Mouse (Mus musculus) monocyte, adult 2 months (primary cell): ENCODE data around the gene Adra2a.

ENCODE experiments used
- DNase-seq, 2 experiments: peaks; one replicate each; pipeline ENCODE4 v3.0.0; 2022; ENCODE audit warnings: low spot score in 2 of 2, low read depth in 1 of 2

Gene Adra2a

GRCm38 (mm10) chr19:54043851-54044250 lies at the start of gene Adra2a:
Gene Adra2a, plus strand, starts transcription at chr19:54044151.
- DNase-seq: no peak

GRCm38 (mm10) chr19:53994276-53994675 lies 49.7 kb upstream of the Adra2a start:
- no peak for DNase-seq

DNA sequence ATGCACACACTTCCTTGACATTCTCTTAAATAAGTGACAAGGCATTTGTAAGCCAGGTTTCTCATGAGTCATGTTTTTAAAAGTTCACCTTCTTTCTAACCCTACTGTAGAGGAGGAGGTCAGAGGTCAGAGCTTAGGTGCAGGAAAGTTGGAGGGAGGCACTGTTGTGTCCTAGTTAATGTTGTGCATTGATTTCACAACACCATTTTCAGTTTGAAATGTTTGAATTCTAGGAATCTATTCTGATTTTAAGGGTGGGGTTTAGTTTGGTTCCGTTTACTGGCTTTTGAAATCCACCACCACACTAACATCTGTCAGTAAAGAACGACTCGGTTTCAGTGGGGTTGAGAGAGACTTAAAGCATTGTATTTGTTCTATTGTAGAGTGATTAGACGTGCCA lies 33.0 kb upstream of the Adra2a start:
- DNase-seq: no peak

- DNase-seq: no peak
Observed at GRCm38 (mm10) chr19:54014999-54015398, 29.0 kb upstream of the Adra2a start.

- DNase-seq: no peak
Observed at GRCm38 (mm10) chr19:54015503-54015902, 28.4 kb upstream of the Adra2a start.

DNA sequence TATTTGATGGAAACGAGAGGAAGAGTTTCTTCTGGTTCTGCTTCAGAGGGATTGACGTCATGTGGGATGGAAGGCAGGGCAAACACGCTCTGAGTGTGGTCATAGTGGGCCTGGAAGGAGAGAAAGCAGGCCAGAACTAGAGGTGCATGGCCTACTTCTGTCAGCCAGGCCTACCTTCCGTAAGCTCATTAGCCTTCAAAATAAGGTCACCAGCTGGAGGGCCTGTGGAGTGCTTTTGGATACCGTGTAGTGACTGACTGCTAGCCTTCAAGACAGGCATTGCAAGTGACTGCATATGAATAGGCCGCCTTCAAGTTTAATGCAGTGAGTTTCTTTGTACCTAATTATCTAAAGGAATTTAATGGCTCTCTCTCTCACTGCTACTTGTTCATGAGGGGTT lies 8.9 kb upstream of the Adra2a start:
- DNase-seq: no peak

- DNase-seq: no peak
Observed at GRCm38 (mm10) chr19:54039441-54039840, 4.5 kb upstream of the Adra2a start.

GRCm38 (mm10) chr19:54040356-54041028 lies 3.5 kb upstream of the Adra2a start:
- DNase-seq: no peak

GRCm38 (mm10) chr19:54041029-54041367 lies 3.0 kb upstream of the Adra2a start:
- no peak for DNase-seq

DNA sequence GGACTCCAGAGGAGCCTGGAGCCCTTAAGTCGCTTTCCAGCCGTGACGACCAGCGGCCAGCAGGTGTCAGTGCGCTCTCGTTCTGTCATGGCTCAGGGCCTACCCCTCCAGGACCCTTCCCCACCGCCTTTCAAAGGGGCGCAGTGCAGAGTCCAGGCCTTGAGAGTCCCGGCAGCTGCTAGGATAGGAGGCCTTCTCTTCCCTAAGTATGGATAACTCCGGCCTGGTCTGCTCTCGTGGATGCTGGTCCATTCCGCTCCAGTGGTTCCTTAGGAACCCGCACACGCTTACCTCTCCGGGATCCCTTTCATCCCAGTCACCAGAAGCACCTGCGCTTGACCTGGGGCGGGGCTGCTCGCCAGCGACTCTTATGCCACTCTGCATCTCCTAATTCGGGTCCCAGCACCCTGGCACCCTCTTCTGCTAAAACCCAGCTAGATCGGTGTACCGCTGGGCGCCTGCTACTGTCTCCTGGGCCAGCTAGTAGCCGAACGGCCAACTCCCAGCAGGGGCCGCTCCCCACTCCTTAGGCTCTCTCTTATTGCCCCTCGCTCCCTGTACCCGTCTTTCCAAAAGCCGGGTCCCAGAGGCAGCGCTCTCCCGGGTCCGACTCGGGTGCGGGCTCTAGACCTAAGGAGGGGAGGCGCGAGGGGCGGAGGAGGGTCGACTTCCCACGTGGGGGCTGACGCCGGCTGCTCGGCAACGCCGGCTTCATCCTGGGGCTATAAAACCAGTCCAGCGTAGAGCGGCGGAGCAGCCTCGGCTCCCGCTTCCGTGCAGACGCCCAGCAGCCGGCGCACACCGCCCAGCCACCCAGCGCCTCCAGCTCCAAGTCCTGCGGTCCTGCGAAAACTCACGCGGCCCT lies 788 bp downstream of the Adra2a start:
- DNase-seq: no peak

- no peak for DNase-seq
Observed at GRCm38 (mm10) chr19:54045412-54045811, 1.5 kb downstream of the Adra2a start.

DNA sequence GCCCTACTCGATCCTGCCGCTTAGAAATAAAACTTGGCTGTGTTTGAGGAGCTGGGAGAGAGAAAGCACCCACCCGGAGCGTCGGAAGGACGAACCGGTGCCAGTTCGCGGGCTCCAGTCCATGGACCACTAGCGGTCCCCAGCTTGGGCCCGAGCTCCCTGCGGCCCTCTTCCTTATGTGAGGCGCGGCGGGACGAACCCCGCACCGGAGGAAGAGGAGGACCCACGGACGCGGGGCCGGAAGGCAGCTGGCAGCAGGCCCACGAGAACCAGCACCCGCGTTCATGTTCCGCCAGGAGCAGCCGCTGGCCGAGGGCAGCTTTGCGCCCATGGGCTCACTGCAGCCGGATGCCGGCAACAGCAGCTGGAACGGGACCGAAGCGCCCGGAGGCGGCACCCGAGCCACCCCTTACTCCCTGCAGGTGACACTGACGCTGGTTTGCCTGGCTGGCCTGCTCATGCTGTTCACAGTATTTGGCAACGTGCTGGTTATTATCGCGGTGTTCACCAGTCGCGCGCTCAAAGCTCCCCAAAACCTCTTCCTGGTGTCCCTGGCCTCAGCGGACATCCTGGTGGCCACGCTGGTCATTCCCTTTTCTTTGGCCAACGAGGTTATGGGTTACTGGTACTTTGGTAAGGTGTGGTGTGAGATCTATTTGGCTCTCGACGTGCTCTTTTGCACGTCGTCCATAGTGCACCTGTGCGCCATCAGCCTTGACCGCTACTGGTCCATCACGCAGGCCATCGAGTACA lies 2.2 kb downstream of the Adra2a start:
- DNase-seq: no peak

GRCm38 (mm10) chr19:54046684-54047070 lies 2.7 kb downstream of the Adra2a start:
- DNase-seq: no peak

- no peak for DNase-seq
Observed at GRCm38 (mm10) chr19:54047386-54048050, 3.6 kb downstream of the Adra2a start.

- no peak for DNase-seq
Observed at GRCm38 (mm10) chr19:54048161-54048885, 4.4 kb downstream of the Adra2a start.

GRCm38 (mm10) chr19:54051651-54052050 lies 7.7 kb downstream of the Adra2a start:
- DNase-seq: no peak

- DNase-seq: no peak
Observed at GRCm38 (mm10) chr19:54055845-54056244, 11.9 kb downstream of the Adra2a start.

GRCm38 (mm10) chr19:54068447-54068846 lies 24.5 kb downstream of the Adra2a start:
- DNase-seq: no peak

DNA sequence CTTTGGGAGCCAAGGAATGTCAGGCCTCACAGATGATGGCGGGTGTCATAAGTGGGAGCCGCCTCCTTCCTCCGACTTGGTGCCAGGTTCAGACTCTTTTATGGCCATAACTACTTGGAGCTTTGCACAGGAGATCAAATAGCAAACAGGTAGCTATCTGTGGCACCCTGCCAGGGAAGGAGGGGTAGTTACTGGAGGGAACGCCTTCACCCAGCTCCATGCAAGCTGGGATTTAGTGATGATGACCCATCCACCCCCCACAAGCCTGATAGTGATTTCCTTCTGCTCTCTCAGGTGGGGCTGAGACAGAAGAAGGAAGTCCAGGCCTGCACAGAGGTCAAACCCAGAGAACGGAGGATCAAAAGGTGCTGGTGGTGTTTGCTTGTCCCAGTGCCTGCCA lies 26.6 kb downstream of the Adra2a start:
- no peak for DNase-seq

DNA sequence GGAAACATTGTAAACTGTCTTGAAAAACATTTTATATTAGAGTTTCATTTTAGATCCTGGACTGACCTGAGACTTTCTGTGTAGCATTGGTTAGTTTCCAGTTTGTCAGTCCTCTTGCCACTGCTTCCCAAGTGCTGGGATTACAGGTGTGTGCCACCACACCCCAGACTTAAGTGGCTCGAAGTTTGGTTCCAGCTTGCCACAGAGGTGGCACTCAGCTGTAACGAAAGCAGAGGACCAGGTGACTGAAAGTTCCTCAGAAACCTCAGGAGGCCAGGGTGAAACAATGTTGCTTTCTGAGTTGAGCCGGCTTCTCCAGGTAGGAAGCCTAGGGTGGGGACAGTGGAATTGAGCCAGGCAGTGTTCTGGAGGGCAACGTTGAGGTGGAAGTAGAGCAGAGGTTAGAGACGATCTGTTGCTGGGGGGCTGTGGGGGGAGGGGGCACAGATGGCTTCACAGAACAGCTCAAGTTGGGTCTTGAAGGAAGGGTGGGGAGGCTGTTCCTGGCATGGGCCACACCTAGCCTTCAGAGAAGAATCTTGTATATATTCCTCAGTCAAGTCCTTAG lies 28.4 kb downstream of the Adra2a start:
- DNase-seq: no peak
